Mouse (Mus musculus) R1 (cell line): ENCODE measurements around the gene Nlrx1.

ENCODE experiments used
- DNase-seq: peaks from one replicate; pipeline ENCODE4 v3.0.0-alpha.2; 2018; ENCODE audit warnings: low read depth, low spot score

Nlrx1 gene

GRCm38 (mm10) chr9:44268027-44268360 lies 405 bp downstream of the Nlrx1 start:
- DNase-seq = peak; percentile 89

GRCm38 (mm10) chr9:44267319-44268026 lies 926 bp downstream of the Nlrx1 start:
- DNase-seq = peak; percentile 44

GRCm38 (mm10) chr9:44266478-44267226 lies 1.7 kb downstream of the Nlrx1 start:
- no peak for DNase-seq

- DNase-seq = no peak
Observed at GRCm38 (mm10) chr9:44261388-44261787, 7.0 kb downstream of the Nlrx1 start.

GRCm38 (mm10) chr9:44259014-44259413 lies 9.4 kb downstream of the Nlrx1 start:
- DNase-seq = no peak

- no peak for DNase-seq
Observed at GRCm38 (mm10) chr9:44256213-44256612, 12.2 kb downstream of the Nlrx1 start.

- DNase-seq = no peak
Observed at GRCm38 (mm10) chr9:44255136-44255521, 13.3 kb downstream of the Nlrx1 start.

- DNase-seq = no peak
Observed at GRCm38 (mm10) chr9:44254508-44255135, 13.8 kb downstream of the Nlrx1 start.

- DNase-seq = no peak
Observed at GRCm38 (mm10) chr9:44253441-44253840, 15.0 kb downstream of the Nlrx1 start.

- DNase-seq = no peak
Observed at GRCm38 (mm10) chr9:44251314-44251713, 17.1 kb downstream of the Nlrx1 start, which contains the start of gene Pdzd3. TSS of gene Pdzd3 (minus strand) at chr9:44251471.

- no peak for DNase-seq
Observed at GRCm38 (mm10) chr9:44250445-44250844, 18.0 kb downstream of the Nlrx1 start.

- peak; percentile 71 for DNase-seq
Observed at GRCm38 (mm10) chr9:44249181-44250146, 18.9 kb downstream of the Nlrx1 start.

- no peak for DNase-seq
Observed at GRCm38 (mm10) chr9:44247907-44248306, 20.5 kb downstream of the Nlrx1 start.

GRCm38 (mm10) chr9:44243621-44244020 lies 24.8 kb downstream of the Nlrx1 start:
- no peak for DNase-seq

GRCm38 (mm10) chr9:44241418-44241817 lies 27.0 kb downstream of the Nlrx1 start:
- no peak for DNase-seq

GRCm38 (mm10) chr9:44240911-44241310 lies 27.5 kb downstream of the Nlrx1 start:
- no peak for DNase-seq

GRCm38 (mm10) chr9:44240399-44240798 lies 28.0 kb downstream of the Nlrx1 start, which contains the start of gene Ccdc153:
TSS of gene Ccdc153 (plus strand) at chr9:44240676.
- DNase-seq = no peak

- peak; percentile 57 for DNase-seq
Observed at GRCm38 (mm10) chr9:44239447-44239846, 29.0 kb downstream of the Nlrx1 start.

- DNase-seq = no peak
Observed at GRCm38 (mm10) chr9:44238501-44239190, 29.8 kb downstream of the Nlrx1 start.

- no peak for DNase-seq
Observed at GRCm38 (mm10) chr9:44237128-44237527, 31.3 kb downstream of the Nlrx1 start.

GRCm38 (mm10) chr9:44236601-44237000 lies 31.8 kb downstream of the Nlrx1 start:
- DNase-seq = no peak
